Mouse (Mus musculus): ENCODE results near the gene Ddx49.

The Ddx49 gene

DNA sequence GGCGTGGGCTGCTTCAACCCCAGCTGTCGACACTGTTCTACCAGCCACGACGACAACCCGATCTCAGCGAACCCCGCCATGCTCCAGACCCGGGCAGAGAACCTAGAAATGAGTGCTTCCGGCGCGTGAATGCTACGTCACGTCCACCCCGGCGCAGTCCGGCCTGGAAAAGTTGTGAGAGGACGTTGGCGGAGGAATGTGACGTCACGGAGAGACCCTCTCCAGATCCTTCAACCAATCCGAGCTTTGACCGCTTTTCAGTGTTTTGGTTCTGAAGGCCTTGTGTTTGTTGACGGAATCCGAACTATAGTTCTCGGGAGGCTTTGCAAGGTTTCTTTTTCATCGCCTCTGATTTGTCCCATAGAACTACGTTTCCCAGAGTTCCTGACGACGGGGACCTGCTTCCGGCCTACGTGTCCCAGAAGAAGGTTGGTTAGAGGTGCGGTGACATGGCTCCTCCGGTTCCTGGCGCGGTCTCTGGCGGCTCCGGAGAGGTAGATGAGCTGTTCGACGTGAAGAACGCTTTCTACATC is at the start of gene Ddx49, which contains the start of gene Cope:
Ddx49 (minus strand) TSS at position 132 of the 533 bp plus-strand sequence.
Cope (plus strand) TSS at position 161 of the 533 bp plus-strand sequence.
- DNase-seq (ENCODE audit: low read depth, low spot score) = peak; percentile 94

DNA sequence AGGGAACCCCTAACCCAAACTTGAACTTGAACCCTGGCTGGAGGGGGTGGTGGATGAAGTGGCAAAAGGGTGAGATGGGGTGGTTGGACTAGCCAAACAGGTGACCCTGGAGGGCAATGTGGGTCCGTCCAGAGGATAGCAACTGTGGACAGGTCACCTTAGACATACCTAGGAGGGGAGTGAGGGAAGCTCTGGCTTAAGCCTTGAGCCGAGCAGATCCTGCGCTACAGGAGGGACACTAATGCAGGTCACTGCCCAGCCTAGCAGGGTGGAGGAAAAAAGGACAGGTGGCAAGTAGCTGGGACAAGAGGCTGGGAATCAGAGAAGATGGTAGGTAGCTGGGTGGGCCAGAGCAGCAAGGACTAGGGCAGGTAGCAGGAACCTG is 49.7 kb upstream of the Ddx49 start:
- no peak for DNase-seq (ENCODE audit: low read depth, low spot score)

DNA sequence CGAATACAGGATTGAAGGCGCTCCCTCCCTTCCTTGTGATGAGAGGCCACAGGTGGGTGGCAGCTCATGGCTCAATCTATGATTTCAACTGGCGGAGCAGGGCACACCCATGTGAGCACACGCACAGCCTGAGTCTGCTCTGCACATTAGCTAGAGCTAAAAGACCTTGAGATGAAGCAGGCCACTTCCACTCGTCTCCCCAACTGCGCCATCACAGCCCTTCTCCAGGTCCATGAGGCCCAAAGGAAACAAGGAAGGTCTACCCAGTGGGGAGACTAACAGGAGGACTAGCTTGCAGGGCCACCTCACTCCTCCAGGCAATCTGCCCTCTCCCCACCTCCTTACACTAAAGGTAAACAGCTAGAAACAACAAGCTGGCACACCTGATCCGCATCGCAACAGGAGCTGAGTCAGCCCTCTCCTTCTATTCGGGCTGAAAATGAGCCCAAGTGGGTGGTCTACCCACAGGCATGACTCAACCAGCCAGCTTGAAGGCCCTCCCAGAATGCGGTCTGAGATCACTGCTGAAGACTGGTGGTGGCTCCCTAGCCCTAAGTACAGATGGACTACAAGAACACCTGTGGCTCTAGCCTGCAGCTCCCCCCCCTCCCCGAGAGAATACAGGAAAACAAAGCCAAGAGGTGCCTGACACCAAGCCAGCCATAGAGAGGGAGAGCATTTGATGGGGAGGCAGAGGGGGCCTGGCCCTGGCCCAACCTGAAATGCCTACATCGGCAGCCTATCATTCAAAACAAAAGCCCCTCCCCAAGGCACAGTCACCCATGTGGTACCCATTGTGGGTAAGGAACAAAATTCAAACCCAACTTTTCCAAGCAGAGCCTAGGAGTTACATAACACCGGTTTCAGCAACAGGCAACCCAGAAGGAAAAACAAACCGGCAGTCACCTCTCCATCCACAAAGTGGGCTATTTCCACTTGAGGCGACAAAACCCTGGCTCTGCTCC is 49.0 kb upstream of the Ddx49 start:
- DNase-seq (ENCODE audit: low read depth, low spot score) = peak; percentile 31

DNA sequence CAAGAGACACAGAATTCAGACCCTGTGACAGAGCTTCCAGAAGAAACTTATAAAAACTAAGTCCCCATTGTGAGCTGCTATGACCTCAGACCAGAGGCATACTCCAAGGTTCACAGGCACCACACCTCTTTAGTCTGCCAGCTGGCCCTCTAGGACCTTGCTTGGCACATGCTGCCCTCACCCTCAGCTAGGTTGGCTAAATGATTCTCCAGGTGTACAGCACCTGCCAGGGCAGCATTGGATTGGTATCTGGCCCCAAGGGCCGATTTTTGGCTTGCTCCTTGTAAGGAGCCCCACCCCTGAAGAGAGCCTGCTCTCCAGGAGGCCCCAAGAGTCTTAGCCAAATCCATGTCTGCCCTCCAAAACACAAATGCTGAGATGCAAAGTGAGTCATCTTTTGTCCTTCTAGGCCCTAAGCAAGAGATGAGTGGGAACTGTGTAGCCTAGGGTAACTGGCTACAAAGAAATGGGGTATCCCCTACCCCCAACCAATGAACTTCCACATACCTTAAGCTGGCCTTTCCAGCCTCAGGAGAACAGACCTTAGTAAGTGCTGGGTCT is 45.7 kb upstream of the Ddx49 start:
- no peak for DNase-seq (ENCODE audit: low read depth, low spot score)

DNA sequence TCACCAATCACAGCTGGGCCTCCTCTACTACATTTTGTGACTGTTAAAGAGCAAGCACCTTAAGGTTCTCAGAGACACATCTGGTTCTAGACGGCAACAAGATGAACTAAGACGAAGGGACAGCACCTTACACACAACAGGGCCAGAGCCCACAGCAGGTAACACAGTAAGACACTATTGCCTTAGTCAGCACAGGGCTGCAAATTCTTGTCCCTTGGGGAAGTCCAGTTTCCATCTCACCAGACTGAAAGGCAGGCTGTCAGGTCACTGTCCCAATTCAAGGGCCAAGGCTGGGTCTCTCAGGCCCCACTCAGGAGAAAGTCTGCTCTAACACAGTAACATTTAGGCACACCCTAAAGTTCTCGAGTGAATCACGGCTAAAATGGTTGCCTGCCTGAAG is 45.2 kb upstream of the Ddx49 start:
- no peak for DNase-seq (ENCODE audit: low read depth, low spot score)

DNA sequence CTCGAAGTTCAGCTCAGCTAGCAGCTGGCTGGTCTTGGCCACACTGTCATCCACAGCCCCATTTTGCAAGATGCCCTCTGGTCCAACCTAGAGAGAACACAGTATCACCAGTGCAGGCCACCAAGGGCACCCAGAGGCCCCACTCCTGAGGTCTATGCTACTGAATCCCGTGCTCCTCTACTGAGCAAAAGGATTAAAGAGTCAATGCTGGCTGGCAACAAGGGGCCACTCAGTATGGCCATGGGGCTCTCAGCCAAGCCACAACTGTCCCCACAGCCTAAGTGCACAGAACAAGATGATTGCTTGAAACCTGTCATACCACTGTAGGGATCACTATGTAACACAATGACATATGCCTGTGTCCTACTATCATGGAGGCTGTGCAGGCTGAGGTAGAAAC is 42.0 kb upstream of the Ddx49 start:
- DNase-seq (ENCODE audit: low read depth, low spot score) = no peak

DNA sequence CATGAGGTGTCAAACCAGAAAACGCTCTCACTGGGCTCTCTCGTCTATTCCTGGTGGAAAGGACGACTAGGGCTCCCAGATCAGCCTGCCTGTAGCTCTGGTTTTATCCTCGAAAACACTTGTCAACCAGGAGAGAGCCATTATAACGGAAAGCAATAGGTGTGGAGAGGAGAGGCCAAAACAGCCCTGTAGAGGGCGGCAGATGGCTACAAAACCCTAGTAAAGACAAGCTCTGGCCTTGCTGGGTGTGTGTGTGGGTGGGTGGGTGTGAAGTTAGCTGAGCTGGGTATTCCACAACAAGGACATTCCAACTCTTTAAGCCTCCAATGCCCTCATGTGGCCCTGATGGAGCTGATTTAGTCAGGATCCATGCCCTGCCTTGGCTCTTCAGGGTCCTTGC is 41.4 kb upstream of the Ddx49 start:
- peak; percentile 38 for DNase-seq (ENCODE audit: low read depth, low spot score)

DNA sequence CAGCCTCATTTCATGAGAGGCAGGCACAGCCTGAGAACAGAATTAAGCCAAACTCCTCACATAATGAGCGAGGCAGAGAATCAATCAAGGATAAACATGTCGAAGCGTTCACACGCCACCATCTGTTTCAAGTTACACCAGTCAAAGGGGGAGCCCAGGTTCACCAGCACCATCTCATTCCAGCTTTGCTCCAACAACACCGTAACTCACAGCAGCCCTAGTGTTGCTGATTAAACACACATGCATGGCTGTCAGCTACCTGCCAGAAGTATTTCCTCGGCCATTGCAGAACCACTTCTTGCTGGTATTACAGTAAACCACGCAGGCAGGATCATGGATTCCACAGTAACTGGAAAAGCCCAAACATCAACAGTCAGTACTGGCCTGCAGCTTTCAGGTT is 40.8 kb upstream of the Ddx49 start:
- no peak for DNase-seq (ENCODE audit: low read depth, low spot score)

DNA sequence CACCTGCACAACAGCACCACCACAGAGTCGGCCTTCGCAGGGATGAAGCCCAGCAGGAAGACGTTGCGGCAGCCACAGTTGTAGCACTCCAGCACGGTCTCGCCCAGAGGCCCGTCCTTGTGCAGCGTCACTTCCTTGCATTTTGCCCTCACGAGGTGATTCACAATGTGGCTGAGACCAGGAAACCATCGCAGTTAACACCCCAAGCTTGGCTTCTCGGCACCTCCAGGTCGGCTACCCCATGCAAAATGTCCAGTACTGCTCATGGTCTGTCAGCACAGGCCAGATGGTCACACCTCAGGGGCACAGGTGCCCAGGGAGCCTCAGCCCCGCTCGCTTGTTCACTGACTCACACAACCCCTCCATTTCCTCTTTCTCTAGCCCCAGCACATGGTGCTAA is 39.7 kb upstream of the Ddx49 start:
- DNase-seq (ENCODE audit: low read depth, low spot score) = no peak

DNA sequence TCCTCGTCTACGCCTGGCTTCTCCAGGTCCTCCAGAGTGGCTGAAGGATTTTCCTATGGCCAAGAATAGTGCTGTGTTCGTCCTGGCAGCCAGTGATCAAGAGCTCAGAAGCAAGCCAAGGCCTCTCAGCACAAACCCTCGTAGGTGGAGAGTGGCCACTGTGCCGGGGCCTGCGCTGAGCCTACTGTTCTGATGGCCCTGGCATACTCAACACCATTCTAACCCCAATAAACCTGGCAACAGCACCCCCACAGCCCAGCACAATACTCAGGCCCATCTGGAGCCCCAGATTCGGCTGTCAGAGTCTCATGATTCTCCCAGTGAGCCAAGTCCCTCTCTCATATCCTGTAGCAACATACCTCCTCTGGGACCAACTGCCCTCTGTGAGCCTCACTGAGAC is 38.4 kb upstream of the Ddx49 start:
- no peak for DNase-seq (ENCODE audit: low read depth, low spot score)

DNA sequence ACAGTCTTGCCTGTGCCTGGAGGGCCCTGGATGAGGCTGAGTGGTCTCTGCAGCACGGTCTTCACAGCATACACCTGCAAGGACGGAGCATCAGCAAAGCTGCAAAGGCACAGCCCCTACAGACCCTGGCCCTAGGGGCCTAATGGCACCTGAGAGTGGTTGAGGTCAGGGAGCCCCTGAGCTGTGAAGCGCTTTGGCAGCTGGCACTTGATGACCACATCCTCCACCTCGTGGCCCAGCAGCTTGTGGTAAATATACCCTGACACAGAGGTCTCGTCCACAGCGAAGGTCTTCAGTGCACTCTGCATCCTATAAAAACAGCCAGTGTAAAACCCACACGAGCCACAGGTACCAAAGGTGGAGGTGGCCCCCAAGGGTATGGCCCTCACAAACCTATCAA is 36.6 kb upstream of the Ddx49 start:
- DNase-seq (ENCODE audit: low read depth, low spot score) = no peak

DNA sequence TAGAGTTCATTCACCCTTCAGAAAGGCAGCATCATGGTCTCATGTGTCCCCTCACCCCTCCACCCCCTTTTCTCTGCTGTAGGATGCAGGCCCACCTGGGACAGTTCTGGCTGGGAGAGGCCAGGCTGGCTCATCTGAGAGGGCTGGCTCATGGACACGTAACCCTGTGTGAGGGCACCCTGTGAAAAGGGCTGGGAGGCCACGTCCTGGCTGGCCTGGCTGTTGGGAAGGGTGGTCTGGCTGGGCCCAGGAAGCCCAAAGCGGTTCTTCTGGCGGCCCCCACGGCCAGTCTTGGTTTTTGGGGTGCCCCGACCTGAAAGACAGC is 30.6 kb upstream of the Ddx49 start:
- no peak for DNase-seq (ENCODE audit: low read depth, low spot score)

DNA sequence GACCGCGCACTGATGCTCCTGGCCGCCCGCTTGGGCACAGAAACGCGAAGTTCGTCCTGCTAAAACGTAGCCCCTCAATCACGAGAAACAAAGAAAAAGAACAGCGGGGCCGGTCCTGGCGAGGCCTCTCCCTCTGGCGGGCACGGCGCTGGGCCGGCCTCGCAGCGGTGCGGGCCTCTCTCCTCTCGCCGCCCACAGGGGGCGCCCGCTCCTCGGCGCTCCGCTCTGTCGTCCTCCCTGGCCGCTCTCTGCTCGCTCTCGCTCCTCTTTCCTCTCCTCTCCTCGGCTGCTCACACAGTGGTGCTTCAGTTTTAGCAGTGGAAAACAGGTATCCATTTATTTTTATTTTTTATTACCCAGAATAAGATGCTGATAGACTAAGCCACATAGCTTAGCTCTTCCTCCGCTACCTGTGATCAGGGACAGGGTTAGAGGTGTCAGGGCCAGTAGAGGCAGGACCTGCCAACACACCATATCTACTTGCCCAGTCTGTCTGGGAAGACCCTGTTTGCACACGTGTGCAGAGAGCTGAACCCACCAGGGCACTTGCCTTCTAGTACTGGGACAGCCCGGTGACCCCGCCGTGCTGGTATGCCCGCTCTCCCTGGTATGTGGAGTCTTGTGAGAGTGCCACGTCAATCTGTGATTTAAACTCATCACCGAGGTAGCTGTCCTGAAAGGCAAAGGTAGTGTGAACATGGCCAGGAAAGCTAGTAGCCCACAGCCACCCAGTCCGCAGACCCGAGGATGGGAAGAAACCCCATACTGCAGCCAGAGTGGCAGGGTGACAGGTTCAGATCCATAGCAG is 30.0 kb upstream of the Ddx49 start:
- no peak for DNase-seq (ENCODE audit: low read depth, low spot score)

DNA sequence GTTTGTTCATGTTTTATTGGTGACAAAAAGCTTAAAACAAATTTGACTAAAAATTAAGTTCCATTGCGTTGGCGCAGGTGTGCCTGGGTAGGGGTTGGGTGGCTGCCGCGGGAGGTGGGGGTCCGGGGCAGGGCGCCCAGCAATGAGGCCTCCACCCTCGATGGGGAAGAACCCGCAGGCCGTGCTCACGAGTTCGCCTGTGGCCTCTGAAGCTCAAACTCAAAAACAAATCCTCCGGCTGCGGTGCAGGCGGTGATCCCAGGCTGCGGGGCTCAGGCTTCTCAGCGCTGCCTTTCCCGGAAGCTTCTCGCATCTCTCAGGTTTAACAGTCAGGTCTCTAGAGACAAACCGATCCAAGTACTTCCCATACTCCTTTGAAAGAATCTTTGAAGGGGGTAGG is 29.2 kb upstream of the Ddx49 start:
- no peak for DNase-seq (ENCODE audit: low read depth, low spot score)

DNA sequence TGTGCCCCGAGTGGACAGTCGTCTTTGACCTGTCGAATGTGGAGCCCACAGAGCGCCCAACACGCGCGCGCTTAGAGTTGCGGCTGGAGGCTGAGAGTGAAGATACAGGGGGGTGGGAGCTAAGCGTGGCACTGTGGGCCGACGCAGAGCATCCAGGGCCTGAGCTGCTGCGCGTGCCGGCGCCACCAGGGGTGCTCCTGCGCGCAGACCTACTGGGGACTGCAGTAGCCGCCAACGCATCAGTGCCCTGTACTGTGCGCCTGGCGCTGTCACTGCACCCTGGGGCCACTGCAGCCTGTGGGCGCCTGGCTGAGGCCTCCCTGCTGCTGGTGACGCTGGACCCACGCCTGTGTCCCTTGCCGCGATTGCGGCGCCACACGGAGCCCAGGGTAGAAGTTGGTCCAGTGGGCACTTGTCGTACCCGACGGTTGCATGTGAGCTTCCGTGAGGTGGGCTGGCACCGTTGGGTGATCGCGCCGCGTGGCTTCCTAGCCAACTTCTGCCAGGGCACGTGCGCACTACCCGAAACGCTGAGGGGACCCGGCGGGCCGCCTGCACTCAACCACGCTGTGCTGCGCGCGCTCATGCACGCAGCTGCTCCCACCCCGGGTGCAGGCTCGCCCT is 28.6 kb upstream of the Ddx49 start:
- no peak for DNase-seq (ENCODE audit: low read depth, low spot score)

DNA sequence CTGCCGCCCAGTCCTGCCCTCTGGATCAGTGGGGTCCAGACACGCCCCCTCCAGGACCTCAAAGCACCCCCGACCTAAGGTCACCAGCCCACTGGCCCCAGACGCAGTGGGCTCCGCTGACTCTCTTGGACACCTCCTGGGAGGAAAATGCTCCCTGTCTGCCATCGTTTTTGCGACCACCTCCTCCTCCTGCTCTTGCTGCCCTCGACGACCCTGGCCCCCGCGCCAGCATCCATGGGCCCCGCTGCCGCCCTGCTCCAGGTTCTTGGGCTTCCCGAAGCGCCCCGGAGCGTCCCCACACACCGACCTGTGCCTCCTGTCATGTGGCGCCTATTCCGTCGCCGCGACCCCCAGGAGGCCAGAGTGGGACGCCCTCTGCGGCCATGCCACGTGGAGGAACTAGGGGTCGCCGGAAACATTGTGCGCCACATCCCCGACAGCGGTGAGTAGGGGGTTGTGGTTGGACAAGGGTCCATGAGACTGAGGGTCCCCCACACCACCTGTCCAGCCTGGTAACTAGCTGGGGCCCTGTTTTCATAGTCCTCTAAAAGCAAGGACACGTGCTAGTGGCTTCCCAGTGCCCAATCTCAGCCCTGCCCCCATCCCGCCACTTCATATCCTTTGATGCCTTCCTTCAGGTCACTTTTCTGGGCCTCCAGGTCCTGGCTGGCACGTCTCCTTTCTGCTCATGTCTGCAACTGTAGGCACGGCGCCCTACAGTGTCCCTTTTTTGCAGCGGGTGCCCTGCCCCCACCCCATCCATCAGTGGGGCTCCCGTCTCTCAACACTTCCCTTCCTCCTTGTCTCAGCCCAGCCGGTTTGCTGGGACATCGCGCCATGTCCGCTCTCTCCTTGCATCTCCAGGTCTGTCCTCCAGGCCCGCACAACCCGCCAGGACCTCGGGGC is 27.8 kb upstream of the Ddx49 start:
- no peak for DNase-seq (ENCODE audit: low read depth, low spot score)

DNA sequence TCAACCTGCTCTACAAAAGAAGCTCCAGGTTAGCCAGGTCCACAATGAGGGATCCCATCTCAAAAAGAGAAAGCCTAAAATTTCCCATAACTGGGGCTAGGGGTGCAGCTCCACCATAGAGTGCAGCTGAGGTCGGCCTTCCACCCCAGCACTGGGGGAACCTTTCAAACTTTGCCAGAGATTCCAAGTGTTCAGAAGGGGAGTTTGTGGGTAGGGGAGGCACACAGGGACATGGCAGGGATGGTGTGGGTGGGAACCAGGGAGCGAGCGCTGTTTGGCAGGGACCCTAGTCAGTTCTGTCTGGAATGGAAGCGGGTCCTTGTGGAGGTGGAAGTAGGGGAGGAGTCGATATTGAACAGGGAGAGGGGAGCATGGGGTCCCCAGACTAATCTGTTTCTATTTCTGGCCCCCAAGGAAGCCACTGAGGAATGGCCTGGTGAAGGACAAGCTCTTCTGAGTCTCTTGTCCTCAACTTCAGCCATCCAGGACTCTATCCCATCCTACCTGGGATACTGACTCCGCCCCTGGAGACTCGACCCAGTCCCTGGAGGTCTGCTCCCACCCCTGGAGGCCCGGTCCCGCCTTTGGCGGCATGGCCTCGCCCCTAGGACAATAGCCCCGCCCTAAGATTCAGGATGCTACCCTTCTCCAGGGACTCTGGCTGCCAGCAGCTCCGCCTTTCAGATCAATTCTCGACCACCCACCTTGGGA is 27.0 kb upstream of the Ddx49 start, which contains the start of gene Gdf1:
Gdf1 (plus strand) TSS at position 694 of the 711 bp plus-strand sequence.
- DNase-seq (ENCODE audit: low read depth, low spot score) = no peak

DNA sequence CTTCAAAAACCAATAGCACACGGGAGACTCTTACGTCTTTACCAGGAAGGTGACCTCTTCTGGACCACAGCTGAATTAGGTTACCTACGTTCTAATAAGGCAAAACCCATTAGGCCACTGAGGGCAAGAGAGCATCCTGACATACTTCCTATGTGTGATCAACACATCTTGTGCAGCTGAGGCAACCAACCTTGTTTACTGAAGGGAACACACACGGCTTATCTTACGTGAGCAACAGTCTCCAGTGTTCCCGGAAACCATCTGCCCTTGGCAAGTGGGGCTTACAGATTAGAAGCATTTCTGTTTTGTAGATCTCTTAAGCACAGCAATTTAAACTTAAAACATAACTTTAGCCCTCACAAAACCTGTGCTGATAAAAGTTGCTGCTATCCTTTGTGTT is 25.2 kb upstream of the Ddx49 start:
- no peak for DNase-seq (ENCODE audit: low read depth, low spot score)

DNA sequence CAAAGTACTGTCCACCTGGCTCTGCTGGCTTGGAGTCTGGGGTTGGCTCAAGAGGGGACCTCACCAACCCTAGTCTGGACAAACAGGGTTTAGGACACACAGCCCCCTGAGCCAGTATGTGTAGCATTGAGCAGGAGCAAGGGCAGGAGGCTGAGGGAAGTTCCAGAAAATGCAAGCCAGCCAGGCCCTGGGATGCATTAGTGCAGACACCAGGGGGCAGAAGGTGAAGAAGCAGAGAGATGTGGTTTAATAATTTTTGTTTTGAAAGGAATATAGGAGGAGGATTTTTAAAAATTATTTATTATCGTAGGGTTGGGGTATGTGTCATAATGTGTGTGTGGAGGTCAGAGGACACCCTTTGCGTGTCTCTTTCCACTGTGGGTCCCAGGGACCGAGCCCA is 21.4 kb upstream of the Ddx49 start:
- no peak for DNase-seq (ENCODE audit: low read depth, low spot score)

DNA sequence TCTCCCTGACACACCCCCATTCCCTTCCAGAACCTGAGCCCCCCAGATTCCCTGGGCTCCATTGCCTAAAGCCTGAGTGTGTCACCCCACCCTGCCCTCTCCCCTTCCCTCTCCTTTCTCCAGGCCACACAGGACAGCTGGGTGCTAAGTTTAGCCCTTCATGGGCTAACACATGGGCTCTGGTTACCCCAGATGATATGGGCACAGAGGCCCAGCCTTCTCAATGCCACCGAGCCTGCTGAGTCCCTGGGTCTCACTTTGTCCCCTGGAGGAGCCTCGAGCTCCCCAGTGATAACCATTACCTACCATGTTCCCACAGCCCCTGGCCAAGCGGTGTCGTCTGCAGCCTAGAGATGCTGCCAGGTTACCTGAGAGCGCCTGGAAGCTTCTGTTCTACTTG is 15.6 kb upstream of the Ddx49 start:
- no peak for DNase-seq (ENCODE audit: low read depth, low spot score)

All from CD4-positive helper T cell, adult 2 months (primary cell).